Mouse (Mus musculus): Measurements from ENCODE around the gene Dio1. TPM values are rescaled to one million over a fixed set of nuclear protein-coding genes. Genes with fewer than 3 reads are reported as not detected.

Gene Dio1
- polyA plus RNA-seq, 1 experiment, result 0.06 TPM

- H3K4me3 ChIP-seq (ENCODE audit: extremely low read depth, insufficient read depth, insufficient read length), result no peak overlapping the region
- 78% methylated on average over 6 of the region's 6 CpGs for WGBS
- peaks cover 12% of the 10 kb centered on the region; the same call in 1 of the 2 replicates for H3K36me3 ChIP-seq (ENCODE audit: control insufficient read depth, insufficient read depth, low read length)
- TF ChIP-seq POLR2A (IDR thresholded peaks at IDR 0.05; ENCODE audit: low read depth, low read length) (no peak), CTCF (IDR thresholded peaks at IDR 0.05; ENCODE audit: extremely low read depth, insufficient read depth, insufficient read length, insufficient replicate concordance) (no peak)
- H3K4me1 ChIP-seq (ENCODE audit: control insufficient read depth, insufficient read depth, insufficient read length), result no peaks in the 10 kb centered on the region
- H3K27me3 ChIP-seq (ENCODE audit: control insufficient read depth, insufficient read depth, low read length), result no peaks in the 10 kb centered on the region
- no peak for DNase-seq (ENCODE audit: low read depth in 1 of 2, low spot score in 2 of 2)
- H3K27ac ChIP-seq (ENCODE audit: insufficient read depth, low read length), result no peak overlapping the region
These were observed 40.3 kb upstream of the Dio1 start for GRCm38 (mm10) chr4:107347221-107347620.

- H3K4me3 ChIP-seq (ENCODE audit: extremely low read depth, insufficient read depth, insufficient read length), result no peak overlapping the region
These were observed 37.6 kb upstream of the Dio1 start for GRCm38 (mm10) chr4:107344612-107345011.

GRCm38 (mm10) chr4:107341354-107341753, 34.4 kb upstream of the Dio1 start:
- DNase-seq (ENCODE audit: low read depth in 1 of 2, low spot score in 2 of 2), result no peak
- 93% methylated on average over 5 of the region's 5 CpGs for WGBS

More at GRCm38 (mm10) chr4:107344612-107345011, 37.6 kb upstream of the Dio1 start:
- no peaks in the 10 kb centered on the region for H3K4me1 ChIP-seq (ENCODE audit: control insufficient read depth, insufficient read depth, insufficient read length)
- TF ChIP-seq POLR2A (IDR thresholded peaks at IDR 0.05; ENCODE audit: low read depth, low read length) (no peak), CTCF (IDR thresholded peaks at IDR 0.05; ENCODE audit: extremely low read depth, insufficient read depth, insufficient read length, insufficient replicate concordance) (no peak)
- no peak for DNase-seq (ENCODE audit: low read depth in 1 of 2, low spot score in 2 of 2)
- no peak overlapping the region for H3K27ac ChIP-seq (ENCODE audit: insufficient read depth, low read length)
- no peaks in the 10 kb centered on the region for H3K27me3 ChIP-seq (ENCODE audit: control insufficient read depth, insufficient read depth, low read length)
- 93% methylated on average over 7 of the region's 7 CpGs for WGBS
- peaks cover 8% of the 10 kb centered on the region; the same call in 1 of the 2 replicates for H3K36me3 ChIP-seq (ENCODE audit: control insufficient read depth, insufficient read depth, low read length)

GRCm38 (mm10) chr4:107337455-107337854, 30.5 kb upstream of the Dio1 start:
- Histone ChIP-seq H3K27me3 (ENCODE audit: control insufficient read depth, insufficient read depth, low read length) (no peaks in the 10 kb centered on the region), H3K27ac (ENCODE audit: insufficient read depth, low read length) (no peak overlapping the region), H3K4me1 (ENCODE audit: control insufficient read depth, insufficient read depth, insufficient read length) (no peaks in the 10 kb centered on the region), H3K36me3 (ENCODE audit: control insufficient read depth, insufficient read depth, low read length) (peaks cover 2% of the 10 kb centered on the region), H3K4me3 (ENCODE audit: extremely low read depth, insufficient read depth, insufficient read length) (no peak overlapping the region)
- DNase-seq (ENCODE audit: low read depth in 1 of 2, low spot score in 2 of 2), result no peak
- TF ChIP-seq CTCF (IDR thresholded peaks at IDR 0.05; ENCODE audit: extremely low read depth, insufficient read depth, insufficient read length, insufficient replicate concordance), result no peak
- TF ChIP-seq POLR2A (IDR thresholded peaks at IDR 0.05; ENCODE audit: low read depth, low read length), result no peak
- 95% methylated on average over 5 of the region's 5 CpGs for WGBS

More at GRCm38 (mm10) chr4:107341354-107341753, 34.4 kb upstream of the Dio1 start:
- H3K4me1 ChIP-seq (ENCODE audit: control insufficient read depth, insufficient read depth, insufficient read length), result no peaks in the 10 kb centered on the region
- H3K4me3 ChIP-seq (ENCODE audit: extremely low read depth, insufficient read depth, insufficient read length), result no peak overlapping the region
- no peak overlapping the region for H3K27ac ChIP-seq (ENCODE audit: insufficient read depth, low read length)
- no peak for TF ChIP-seq POLR2A (IDR thresholded peaks at IDR 0.05; ENCODE audit: low read depth, low read length)
- no peak for TF ChIP-seq CTCF (IDR thresholded peaks at IDR 0.05; ENCODE audit: extremely low read depth, insufficient read depth, insufficient read length, insufficient replicate concordance)
- H3K27me3 ChIP-seq (ENCODE audit: control insufficient read depth, insufficient read depth, low read length), result no peaks in the 10 kb centered on the region
- peaks cover 8% of the 10 kb centered on the region; the same call in 1 of the 2 replicates for H3K36me3 ChIP-seq (ENCODE audit: control insufficient read depth, insufficient read depth, low read length)

GRCm38 (mm10) chr4:107336356-107336755, 29.4 kb upstream of the Dio1 start:
- DNase-seq (ENCODE audit: low read depth in 1 of 2, low spot score in 2 of 2), result no peak
- H3K4me1 ChIP-seq (ENCODE audit: control insufficient read depth, insufficient read depth, insufficient read length), result no peaks in the 10 kb centered on the region
- TF ChIP-seq CTCF (IDR thresholded peaks at IDR 0.05; ENCODE audit: extremely low read depth, insufficient read depth, insufficient read length, insufficient replicate concordance), result no peak
- TF ChIP-seq POLR2A (IDR thresholded peaks at IDR 0.05; ENCODE audit: low read depth, low read length), result no peak

GRCm38 (mm10) chr4:107333514-107333913, 26.5 kb upstream of the Dio1 start:
- Histone ChIP-seq H3K36me3 (ENCODE audit: control insufficient read depth, insufficient read depth, low read length) (peaks cover 6% of the 10 kb centered on the region), H3K27me3 (ENCODE audit: control insufficient read depth, insufficient read depth, low read length) (no peaks in the 10 kb centered on the region), H3K4me1 (ENCODE audit: control insufficient read depth, insufficient read depth, insufficient read length) (no peaks in the 10 kb centered on the region), H3K4me3 (ENCODE audit: extremely low read depth, insufficient read depth, insufficient read length) (no peak overlapping the region), H3K27ac (ENCODE audit: insufficient read depth, low read length) (no peak overlapping the region)
- TF ChIP-seq POLR2A (IDR thresholded peaks at IDR 0.05; ENCODE audit: low read depth, low read length), result no peak
- TF ChIP-seq CTCF (IDR thresholded peaks at IDR 0.05; ENCODE audit: extremely low read depth, insufficient read depth, insufficient read length, insufficient replicate concordance), result no peak
- DNase-seq (ENCODE audit: low read depth in 1 of 2, low spot score in 2 of 2), result no peak
- 95% methylated on average over 4 of the region's 4 CpGs for WGBS

More at GRCm38 (mm10) chr4:107336356-107336755, 29.4 kb upstream of the Dio1 start:
- H3K36me3 ChIP-seq (ENCODE audit: control insufficient read depth, insufficient read depth, low read length), result peaks cover 2% of the 10 kb centered on the region
- 87% methylated on average over 8 of the region's 8 CpGs for WGBS
- no peaks in the 10 kb centered on the region for H3K27me3 ChIP-seq (ENCODE audit: control insufficient read depth, insufficient read depth, low read length)
- H3K4me3 ChIP-seq (ENCODE audit: extremely low read depth, insufficient read depth, insufficient read length), result no peak overlapping the region
- H3K27ac ChIP-seq (ENCODE audit: insufficient read depth, low read length), result no peak overlapping the region

GRCm38 (mm10) chr4:107328530-107328929, 21.6 kb upstream of the Dio1 start:
- Histone ChIP-seq H3K4me1 (ENCODE audit: control insufficient read depth, insufficient read depth, insufficient read length) (no peaks in the 10 kb centered on the region), H3K27ac (ENCODE audit: insufficient read depth, low read length) (no peak overlapping the region), H3K4me3 (ENCODE audit: extremely low read depth, insufficient read depth, insufficient read length) (no peak overlapping the region), H3K36me3 (ENCODE audit: control insufficient read depth, insufficient read depth, low read length) (peaks cover 21% of the 10 kb centered on the region), H3K27me3 (ENCODE audit: control insufficient read depth, insufficient read depth, low read length) (no peaks in the 10 kb centered on the region)
- WGBS, result 95% methylated on average over 8 of the region's 8 CpGs
- no peak for DNase-seq (ENCODE audit: low read depth in 1 of 2, low spot score in 2 of 2)
- no peak for TF ChIP-seq POLR2A (IDR thresholded peaks at IDR 0.05; ENCODE audit: low read depth, low read length)
- no peak for TF ChIP-seq CTCF (IDR thresholded peaks at IDR 0.05; ENCODE audit: extremely low read depth, insufficient read depth, insufficient read length, insufficient replicate concordance)

All from spleen, adult 2 months (tissue).